Mouse (Mus musculus): ENCODE results near the gene Ankrd65. TPM values are rescaled to one million over a fixed set of nuclear protein-coding genes. Genes with fewer than 3 reads are reported as not detected.

Ankrd65 gene
- polyA plus RNA-seq, 1 experiment from 2014 or later = not detected

GRCm38 (mm10) chr4:155831831-155832230 is 41.6 kb downstream of the Ankrd65 start:
- Histone ChIP-seq H3K9me3 (no peaks in the 10 kb centered on the region), H3K27me3 (replicated peaks) (no peaks in the 10 kb centered on the region), H3K36me3 (peaks cover 23% of the 10 kb centered on the region), H3K4me3 (peak overlapping the region; percentile 72), H3K9ac (peak overlapping the region; percentile 83), H3K4me1 (peaks cover 19% of the 10 kb centered on the region), H3K27ac (0 out of 2 replicates have a peak overlapping the region, but pooled peaks have one; percentile 23), H3K4me2 (replicated peaks) (peak overlapping the region; percentile 83)
- WGBS = 1% methylated on average over 25 of the region's 25 CpGs
- peak; percentile 27 for ATAC-seq (ENCODE audit: low FRiP score, low read depth)

- Histone ChIP-seq H3K4me3 (peak overlapping the region; percentile 72), H3K4me2 (replicated peaks) (peak overlapping the region; percentile 83), H3K9ac (peak overlapping the region; percentile 83), H3K9me3 (no peaks in the 10 kb centered on the region), H3K4me1 (peaks cover 19% of the 10 kb centered on the region), H3K27me3 (replicated peaks) (no peaks in the 10 kb centered on the region), H3K36me3 (peaks cover 18% of the 10 kb centered on the region), H3K27ac (no peak overlapping the region)
- 55% methylated on average over 10 of the region's 10 CpGs for WGBS
- no peak for ATAC-seq (ENCODE audit: low FRiP score, low read depth)
These were observed 42.1 kb downstream of the Ankrd65 start for GRCm38 (mm10) chr4:155832321-155832720.

GRCm38 (mm10) chr4:155833234-155833633 is 43.0 kb downstream of the Ankrd65 start:
- H3K27ac ChIP-seq = no peak overlapping the region
- H3K9me3 ChIP-seq = no peaks in the 10 kb centered on the region
- 91% methylated on average over 4 of the region's 4 CpGs for WGBS
- H3K4me2 ChIP-seq (replicated peaks) = peak overlapping the region; percentile 83; the same call in 1 of the 2 replicates
- H3K4me3 ChIP-seq = no peak overlapping the region
- H3K27me3 ChIP-seq (replicated peaks) = no peaks in the 10 kb centered on the region
- peaks cover 19% of the 10 kb centered on the region for H3K4me1 ChIP-seq
- no peak for ATAC-seq (ENCODE audit: low FRiP score, low read depth)
- H3K36me3 ChIP-seq = peaks cover 11% of the 10 kb centered on the region
- no peak overlapping the region for H3K9ac ChIP-seq

- no peaks in the 10 kb centered on the region for H3K27me3 ChIP-seq (replicated peaks)
- ATAC-seq (ENCODE audit: low FRiP score, low read depth) = peak; percentile 25
- no peak overlapping the region for H3K4me2 ChIP-seq (replicated peaks)
- peaks cover 11% of the 10 kb centered on the region for H3K36me3 ChIP-seq
- peaks cover 19% of the 10 kb centered on the region for H3K4me1 ChIP-seq
- H3K4me3 ChIP-seq = no peak overlapping the region
- H3K27ac ChIP-seq = no peak overlapping the region
- WGBS = 42% methylated on average over 2 of the region's 2 CpGs
- H3K9ac ChIP-seq = no peak overlapping the region
- H3K9me3 ChIP-seq = no peaks in the 10 kb centered on the region
These were observed 43.6 kb downstream of the Ankrd65 start for GRCm38 (mm10) chr4:155833836-155834235.

GRCm38 (mm10) chr4:155837404-155838010 is 47.3 kb downstream of the Ankrd65 start:
- Histone ChIP-seq H3K27ac (no peak overlapping the region), H3K4me3 (no peak overlapping the region), H3K27me3 (replicated peaks) (peaks cover 13% of the 10 kb centered on the region), H3K36me3 (peaks cover 11% of the 10 kb centered on the region), H3K9ac (no peak overlapping the region), H3K9me3 (no peaks in the 10 kb centered on the region), H3K4me2 (replicated peaks) (no peak overlapping the region), H3K4me1 (peaks cover 31% of the 10 kb centered on the region)
- no peak for ATAC-seq (ENCODE audit: low FRiP score, low read depth)
- 84% methylated on average over 11 of the region's 11 CpGs for WGBS

- Histone ChIP-seq H3K36me3 (0 out of 2 replicates have a peak, but pooled peaks cover 2% of the 10 kb centered on the region), H3K9ac (no peak overlapping the region), H3K9me3 (no peaks in the 10 kb centered on the region), H3K4me2 (replicated peaks) (peak overlapping the region; percentile 63; the same call in 1 of the 2 replicates), H3K27me3 (replicated peaks) (peaks cover 13% of the 10 kb centered on the region), H3K4me3 (no peak overlapping the region), H3K4me1 (peaks cover 25% of the 10 kb centered on the region), H3K27ac (no peak overlapping the region)
- no peak for ATAC-seq (ENCODE audit: low FRiP score, low read depth)
- WGBS = 65% methylated on average over 8 of the region's 8 CpGs
These were observed 48.2 kb downstream of the Ankrd65 start for GRCm38 (mm10) chr4:155838187-155839153.

GRCm38 (mm10) chr4:155839483-155839910 is 49.3 kb downstream of the Ankrd65 start, which contains the start of gene Mxra8:
Mxra8 (plus strand) TSS chr4:155839680.
- no peaks in the 10 kb centered on the region for H3K9me3 ChIP-seq
- no peaks in the 10 kb centered on the region for H3K36me3 ChIP-seq
- no peak within 1 kb of the TSS for H3K27ac ChIP-seq
- peaks cover 13% of the 10 kb centered on the region for H3K27me3 ChIP-seq (replicated peaks)
- peak within 1 kb of the TSS; percentile 49 for H3K9ac ChIP-seq
- H3K4me2 ChIP-seq (replicated peaks) = peak within 1 kb of the TSS; percentile 63
- H3K4me1 ChIP-seq = peaks cover 21% of the 10 kb centered on the region
- H3K4me3 ChIP-seq = peak within 1 kb of the TSS; percentile 26
- peak; percentile 56 for ATAC-seq (ENCODE audit: low FRiP score, low read depth)
- 3% methylated on average over 16 of the region's 16 CpGs for WGBS

GRCm38 (mm10) chr4:155840076-155841002 is 50.1 kb downstream of the Ankrd65 start:
- Histone ChIP-seq H3K27ac (no peak overlapping the region), H3K36me3 (no peaks in the 10 kb centered on the region), H3K4me2 (replicated peaks) (peak overlapping the region; percentile 63), H3K9me3 (no peaks in the 10 kb centered on the region), H3K4me1 (peaks cover 21% of the 10 kb centered on the region), H3K27me3 (replicated peaks) (peaks cover 13% of the 10 kb centered on the region), H3K4me3 (peak overlapping the region; percentile 26), H3K9ac (peak overlapping the region; percentile 49)
- 12% methylated on average over 8 of the region's 8 CpGs for WGBS
- ATAC-seq (ENCODE audit: low FRiP score, low read depth) = peak; percentile 31; the same call in 1 of the 2 replicates

GRCm38 (mm10) chr4:155841003-155841454 is 50.8 kb downstream of the Ankrd65 start:
- Histone ChIP-seq H3K27me3 (replicated peaks) (peaks cover 13% of the 10 kb centered on the region), H3K36me3 (no peaks in the 10 kb centered on the region), H3K4me1 (peaks cover 21% of the 10 kb centered on the region), H3K4me3 (peak overlapping the region; percentile 26), H3K9me3 (no peaks in the 10 kb centered on the region), H3K4me2 (replicated peaks) (peak overlapping the region; percentile 63), H3K27ac (no peak overlapping the region), H3K9ac (peak overlapping the region; percentile 36)
- under 1% methylated on average over 32 of the region's 32 CpGs for WGBS
- ATAC-seq (ENCODE audit: low FRiP score, low read depth) = no peak

GRCm38 (mm10) chr4:155841651-155842270 is 51.5 kb downstream of the Ankrd65 start:
- peaks cover 13% of the 10 kb centered on the region for H3K27me3 ChIP-seq (replicated peaks)
- peak overlapping the region; percentile 63 for H3K4me2 ChIP-seq (replicated peaks)
- ATAC-seq (ENCODE audit: low FRiP score, low read depth) = no peak
- 0 out of 2 replicates have a peak overlapping the region, but pooled peaks have one; percentile 26 for H3K4me3 ChIP-seq
- H3K9me3 ChIP-seq = no peaks in the 10 kb centered on the region
- H3K9ac ChIP-seq = 0 out of 2 replicates have a peak overlapping the region, but pooled peaks have one; percentile 36
- H3K36me3 ChIP-seq = no peaks in the 10 kb centered on the region
- no peak overlapping the region for H3K27ac ChIP-seq
- peaks cover 25% of the 10 kb centered on the region for H3K4me1 ChIP-seq
- 29% methylated on average over 38 of the region's 38 CpGs for WGBS

GRCm38 (mm10) chr4:155843231-155843630 is 53.0 kb downstream of the Ankrd65 start:
- Histone ChIP-seq H3K9ac (no peak overlapping the region), H3K4me1 (peaks cover 33% of the 10 kb centered on the region), H3K9me3 (no peaks in the 10 kb centered on the region), H3K4me2 (replicated peaks) (no peak overlapping the region), H3K27me3 (replicated peaks) (peaks cover 13% of the 10 kb centered on the region), H3K27ac (no peak overlapping the region), H3K36me3 (no peaks in the 10 kb centered on the region), H3K4me3 (no peak overlapping the region)
- 90% methylated on average over 5 of the region's 5 CpGs for WGBS
- ATAC-seq (ENCODE audit: low FRiP score, low read depth) = no peak

Measured in neural tube, embryonic 12.5 days (tissue).